Mouse (Mus musculus) hindbrain, embryonic 15.5 days (tissue): ENCODE measurements around the gene Shroom2. TPM values are rescaled to one million over a fixed set of nuclear protein-coding genes. Genes with fewer than 3 reads are reported as not detected.
A peak's percentile ranks its signal among the peaks of the same experiment; 100 is the strongest.

ENCODE experiments used
- ATAC-seq: fragments of 200-750 bp; cut with Nextera tagmentation; 2 replicates; pipeline ENCODE4 v1.8.0; 2017; ENCODE audit warnings: low read depth, moderate number of reproducible peaks, moderate TSS enrichment; ENCODE audit not compliant: low FRiP score
- H3K27ac ChIP-seq: fragments of 300-500 bp; sonication (generic); replicated peaks from 2 replicates; pipeline ENCODE4 v1.5.1; 2015; ENCODE audit warnings: mild to moderate bottlenecking, inconsistent platforms
- H3K27me3 ChIP-seq: fragments of 300-500 bp; sonication (generic); 2 replicates; pipeline ENCODE4 v1.6.1; 2015; ENCODE audit warnings: control low read depth, inconsistent platforms
- H3K36me3 ChIP-seq: fragments of 300-500 bp; sonication (generic); 2 replicates; pipeline ENCODE4 v1.6.1; 2015; ENCODE audit warnings: control low read depth, inconsistent platforms
- H3K4me1 ChIP-seq: fragments of 300-500 bp; sonication (generic); replicated peaks from 2 replicates; pipeline ENCODE4 v1.6.1; 2015; ENCODE audit warnings: control low read depth, inconsistent platforms
- H3K4me2 ChIP-seq: fragments of 300-500 bp; sonication (generic); 2 replicates; pipeline ENCODE4 v1.6.1; 2015; ENCODE audit warnings: moderate library complexity, mild to moderate bottlenecking, inconsistent platforms
- H3K4me3 ChIP-seq: fragments of 300-500 bp; sonication (generic); 2 replicates; pipeline ENCODE4 v1.5.1; 2015; ENCODE audit warnings: mild to moderate bottlenecking, inconsistent platforms
- H3K9ac ChIP-seq: fragments of 300-500 bp; sonication (generic); 2 replicates; pipeline ENCODE4 v1.6.1; 2015; ENCODE audit warnings: inconsistent platforms
- H3K9me3 ChIP-seq: fragments of 300-500 bp; sonication (generic); 2 replicates; pipeline ENCODE4 v1.6.1; 2016; ENCODE audit warnings: control low read depth, inconsistent platforms
- WGBS: fragments of 180-500 bp; shearing (Covaris S2); methylation state at CpG from one replicate; pipeline ENCODE4 v1.1.7; 2015; 5-methylcytosine and 5-hydroxymethylcytosine counted together
- polyA plus RNA-seq: library from polyadenylated mRNA; unstranded; fragments of >200 nt; fragmentation: Nextera tagmentation; extraction: Ambion mirVana; gene quantifications from 2 replicates; pipeline ENCODE4 v1.2.1, GENCODE M21; 2015

Shroom2 gene
- polyA plus RNA-seq, 1 experiment from 2014 or later, result 126 TPM

DNA sequence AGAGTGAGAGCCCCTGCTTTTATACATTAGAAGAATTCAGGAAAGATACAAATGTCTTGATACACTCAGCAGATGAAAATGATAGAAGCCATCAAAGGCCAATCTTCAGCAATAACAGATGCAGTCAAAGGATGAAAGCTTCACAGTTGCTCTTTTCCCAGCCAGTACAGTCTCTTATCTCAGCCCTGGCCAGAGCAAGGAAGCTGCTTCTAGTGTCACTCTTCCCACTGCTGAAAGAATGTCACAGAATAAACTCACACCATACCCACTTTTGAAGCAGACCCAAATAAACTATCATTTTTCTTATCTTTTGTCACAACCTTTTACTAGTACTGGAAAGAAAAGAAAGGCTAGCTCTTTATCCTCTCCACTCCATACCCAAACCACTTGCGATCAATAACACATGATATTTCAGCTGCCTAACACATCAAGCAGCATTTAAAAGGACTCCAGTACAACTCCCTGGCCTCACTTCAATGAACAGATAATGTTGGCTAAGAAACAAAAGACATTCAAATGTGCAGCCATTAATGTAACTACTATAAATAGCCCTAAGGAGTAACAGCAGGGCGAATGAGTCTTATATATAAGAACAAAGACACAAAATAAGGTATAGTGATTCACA lies 90.0 kb downstream of the Shroom2 start:
- no peak overlapping the region for H3K4me3 ChIP-seq
- H3K9ac ChIP-seq, result no peak overlapping the region
- H3K4me2 ChIP-seq, result no peak overlapping the region
- H3K9me3 ChIP-seq, result no peaks in the 10 kb centered on the region
- no peak overlapping the region for H3K27ac ChIP-seq
- no peak for ATAC-seq
- 0 out of 2 replicates have a peak, but pooled peaks cover 12% of the 10 kb centered on the region for H3K27me3 ChIP-seq
- WGBS, result 69% methylated on average over 2 of the region's 2 CpGs
- H3K36me3 ChIP-seq, result no peaks in the 10 kb centered on the region
- no peaks in the 10 kb centered on the region for H3K4me1 ChIP-seq

DNA sequence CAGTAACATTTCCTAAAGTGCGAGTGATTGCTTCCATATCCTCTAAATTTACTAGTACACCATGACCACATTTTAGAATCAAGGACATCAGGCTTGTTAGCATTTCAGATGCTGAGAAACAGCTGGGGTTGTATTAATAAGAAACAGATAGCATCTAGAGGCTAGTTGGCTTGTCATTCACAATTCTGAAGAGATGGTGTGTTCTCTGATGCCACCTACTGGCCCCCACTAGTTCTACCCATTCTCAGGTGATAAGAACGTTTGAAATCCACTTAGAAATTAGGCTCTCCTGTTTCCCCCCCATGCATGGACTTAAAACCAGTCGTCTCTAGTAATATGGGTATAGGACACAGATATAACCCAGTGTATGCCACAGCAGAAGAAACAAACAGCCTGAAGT lies 92.9 kb downstream of the Shroom2 start:
- Histone ChIP-seq H3K27ac (no peak overlapping the region), H3K36me3 (no peaks in the 10 kb centered on the region), H3K4me2 (no peak overlapping the region), H3K9me3 (no peaks in the 10 kb centered on the region), H3K4me3 (no peak overlapping the region), H3K9ac (no peak overlapping the region), H3K27me3 (peaks cover 18% of the 10 kb centered on the region; the same call in 1 of the 2 replicates), H3K4me1 (no peaks in the 10 kb centered on the region)
- 54% methylated on average over 3 of the region's 3 CpGs for WGBS
- ATAC-seq, result no peak

DNA sequence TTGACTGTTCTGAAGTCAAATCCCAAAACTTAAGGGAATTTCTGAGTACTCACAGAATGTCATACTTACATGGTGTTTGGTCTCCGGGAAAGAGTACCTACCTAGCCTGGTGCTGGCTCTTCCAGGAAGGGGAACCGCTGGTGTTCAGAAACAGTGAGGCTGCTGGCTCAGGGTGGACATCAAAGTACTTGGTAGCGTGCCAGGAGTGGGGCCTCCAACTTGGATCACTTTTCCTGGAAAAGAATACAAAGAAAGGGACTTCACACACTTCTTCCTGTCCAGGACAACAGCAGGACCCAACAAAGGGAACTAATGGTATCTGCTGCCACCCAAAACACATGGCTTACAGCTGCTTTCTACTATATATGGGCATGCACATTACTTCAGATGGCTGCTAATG lies 95.8 kb downstream of the Shroom2 start:
- 76% methylated on average over 3 of the region's 3 CpGs for WGBS
- H3K36me3 ChIP-seq, result no peaks in the 10 kb centered on the region
- H3K27ac ChIP-seq, result no peak overlapping the region
- no peaks in the 10 kb centered on the region for H3K4me1 ChIP-seq
- H3K27me3 ChIP-seq, result peaks cover 15% of the 10 kb centered on the region; the same call in 1 of the 2 replicates
- H3K9me3 ChIP-seq, result no peaks in the 10 kb centered on the region
- no peak overlapping the region for H3K4me2 ChIP-seq
- no peak overlapping the region for H3K4me3 ChIP-seq
- ATAC-seq, result no peak
- H3K9ac ChIP-seq, result no peak overlapping the region

DNA sequence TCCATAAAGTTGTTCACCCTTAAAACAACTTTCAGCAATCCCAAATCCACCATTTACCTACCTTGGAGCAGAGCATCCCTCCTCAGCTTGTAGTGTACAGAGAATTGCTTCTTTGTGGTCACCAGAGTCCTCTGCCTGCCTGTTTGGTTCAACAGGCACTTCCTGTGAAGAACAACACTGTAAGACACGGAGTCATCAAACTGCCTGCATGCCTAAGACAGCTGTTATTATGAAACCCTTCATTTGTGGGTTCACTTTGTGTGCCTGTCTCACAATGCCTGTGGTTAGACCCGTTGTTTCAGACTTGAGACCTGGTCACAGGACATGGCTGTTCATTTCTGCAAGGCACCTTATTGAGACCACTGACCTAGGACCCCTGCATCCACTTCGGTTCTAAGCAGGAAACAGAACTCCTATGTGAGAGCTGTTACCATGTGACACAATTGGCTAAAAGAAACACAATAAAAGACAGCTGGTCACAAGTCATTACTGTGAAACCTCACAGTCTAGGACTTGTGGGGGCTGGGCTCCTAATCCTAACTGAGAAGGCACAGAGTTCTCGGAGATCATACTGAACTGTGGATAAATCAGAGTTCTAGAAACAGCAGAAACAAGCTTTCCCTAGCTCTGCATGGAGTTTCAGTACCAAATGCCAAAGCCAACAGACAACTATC lies 111.8 kb downstream of the Shroom2 start:
- no peak overlapping the region for H3K4me2 ChIP-seq
- no peaks in the 10 kb centered on the region for H3K36me3 ChIP-seq
- H3K9ac ChIP-seq, result no peak overlapping the region
- H3K9me3 ChIP-seq, result no peaks in the 10 kb centered on the region
- WGBS, result 44% methylated on average over 4 of the region's 4 CpGs
- H3K4me3 ChIP-seq, result no peak overlapping the region
- 0 out of 2 replicates have a peak, but pooled peaks cover 4% of the 10 kb centered on the region for H3K4me1 ChIP-seq
- H3K27me3 ChIP-seq, result peaks cover 21% of the 10 kb centered on the region; the same call in 1 of the 2 replicates
- no peak for ATAC-seq
- H3K27ac ChIP-seq, result no peak overlapping the region

- WGBS, result 69% methylated on average over 2 of the region's 2 CpGs
- H3K27ac ChIP-seq, result 0 out of 2 replicates have a peak overlapping the region, but pooled peaks have one; percentile 57
- no peak overlapping the region for H3K4me2 ChIP-seq
- H3K9me3 ChIP-seq, result no peaks in the 10 kb centered on the region
- H3K9ac ChIP-seq, result no peak overlapping the region
- H3K27me3 ChIP-seq, result peaks cover 23% of the 10 kb centered on the region; the same call in 1 of the 2 replicates
- no peak for ATAC-seq
- no peak overlapping the region for H3K4me3 ChIP-seq
- no peaks in the 10 kb centered on the region for H3K36me3 ChIP-seq
- H3K4me1 ChIP-seq, result 0 out of 2 replicates have a peak, but pooled peaks cover 4% of the 10 kb centered on the region
Measured at GRCm38 (mm10) chrX:152656609-152656939, 112.7 kb downstream of the Shroom2 start.

GRCm38 (mm10) chrX:152655796-152656608 lies 113.3 kb downstream of the Shroom2 start:
- H3K4me3 ChIP-seq, result no peak overlapping the region
- H3K27me3 ChIP-seq, result peaks cover 23% of the 10 kb centered on the region; the same call in 1 of the 2 replicates

DNA sequence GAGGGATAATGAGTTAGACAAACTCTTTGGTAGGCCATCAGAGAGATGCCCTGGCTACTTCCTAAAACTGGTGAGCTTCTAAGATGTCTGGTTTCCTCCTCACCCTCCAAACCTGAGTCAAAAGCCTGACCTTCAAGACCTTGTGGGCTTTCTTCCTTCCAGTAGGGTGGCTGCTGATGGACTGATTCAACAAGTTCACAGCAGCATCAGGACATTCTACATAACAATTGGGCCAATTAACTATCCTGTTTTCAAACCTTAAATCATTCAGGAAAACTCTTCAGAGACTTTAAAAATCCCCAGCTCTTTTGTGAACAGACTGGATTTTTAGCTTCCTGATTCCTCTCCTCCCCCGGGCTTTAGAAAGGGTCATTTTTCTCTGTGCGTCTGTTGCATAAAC lies 116.6 kb downstream of the Shroom2 start:
- Histone ChIP-seq H3K4me2 (no peak overlapping the region), H3K4me3 (no peak overlapping the region), H3K36me3 (no peaks in the 10 kb centered on the region), H3K27ac (no peak overlapping the region), H3K9ac (no peak overlapping the region), H3K27me3 (peaks cover 19% of the 10 kb centered on the region; the same call in 1 of the 2 replicates), H3K9me3 (no peaks in the 10 kb centered on the region), H3K4me1 (0 out of 2 replicates have a peak, but pooled peaks cover 4% of the 10 kb centered on the region)
- WGBS, result 75% methylated on average over 2 of the region's 2 CpGs
- no peak for ATAC-seq

More at GRCm38 (mm10) chrX:152655796-152656608, 113.3 kb downstream of the Shroom2 start:
- ATAC-seq, result peak; percentile 91
- Histone ChIP-seq H3K27ac (peak overlapping the region; percentile 57), H3K4me2 (peak overlapping the region; percentile 30), H3K4me1 (0 out of 2 replicates have a peak, but pooled peaks cover 4% of the 10 kb centered on the region), H3K36me3 (no peaks in the 10 kb centered on the region), H3K9ac (no peak overlapping the region), H3K9me3 (no peaks in the 10 kb centered on the region)
- WGBS, result 18% methylated on average over 8 of the region's 8 CpGs

DNA sequence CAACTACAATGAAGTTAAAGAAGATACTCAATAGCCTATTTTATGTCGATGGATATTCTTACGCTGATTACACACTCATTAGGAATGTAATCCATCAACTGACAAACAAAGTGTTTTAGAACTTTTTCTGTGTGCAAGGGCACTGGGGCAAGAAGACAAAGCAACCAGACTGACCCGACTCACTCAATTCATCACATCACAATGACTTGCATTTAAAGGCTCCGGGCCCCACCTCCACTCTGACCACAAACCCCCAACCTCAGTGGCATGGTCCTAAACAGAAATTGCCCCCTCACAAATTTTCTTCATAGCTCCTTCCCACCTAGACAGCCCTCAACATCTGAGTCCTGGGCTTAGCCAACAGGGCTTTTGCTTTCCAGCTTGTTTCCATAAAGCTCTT lies 124.4 kb downstream of the Shroom2 start:
- no peak for ATAC-seq
- H3K36me3 ChIP-seq, result no peaks in the 10 kb centered on the region
- 0 out of 2 replicates have a peak overlapping the region, but pooled peaks have one; percentile 42 for H3K4me3 ChIP-seq
- H3K9me3 ChIP-seq, result no peaks in the 10 kb centered on the region
- peak overlapping the region; percentile 46 for H3K4me2 ChIP-seq
- peaks cover 8% of the 10 kb centered on the region; the same call in 1 of the 2 replicates for H3K27me3 ChIP-seq
- 0 out of 2 replicates have a peak, but pooled peaks cover 3% of the 10 kb centered on the region for H3K4me1 ChIP-seq
- WGBS, result 23% methylated on average over 4 of the region's 4 CpGs
- no peak overlapping the region for H3K27ac ChIP-seq
- no peak overlapping the region for H3K9ac ChIP-seq

DNA sequence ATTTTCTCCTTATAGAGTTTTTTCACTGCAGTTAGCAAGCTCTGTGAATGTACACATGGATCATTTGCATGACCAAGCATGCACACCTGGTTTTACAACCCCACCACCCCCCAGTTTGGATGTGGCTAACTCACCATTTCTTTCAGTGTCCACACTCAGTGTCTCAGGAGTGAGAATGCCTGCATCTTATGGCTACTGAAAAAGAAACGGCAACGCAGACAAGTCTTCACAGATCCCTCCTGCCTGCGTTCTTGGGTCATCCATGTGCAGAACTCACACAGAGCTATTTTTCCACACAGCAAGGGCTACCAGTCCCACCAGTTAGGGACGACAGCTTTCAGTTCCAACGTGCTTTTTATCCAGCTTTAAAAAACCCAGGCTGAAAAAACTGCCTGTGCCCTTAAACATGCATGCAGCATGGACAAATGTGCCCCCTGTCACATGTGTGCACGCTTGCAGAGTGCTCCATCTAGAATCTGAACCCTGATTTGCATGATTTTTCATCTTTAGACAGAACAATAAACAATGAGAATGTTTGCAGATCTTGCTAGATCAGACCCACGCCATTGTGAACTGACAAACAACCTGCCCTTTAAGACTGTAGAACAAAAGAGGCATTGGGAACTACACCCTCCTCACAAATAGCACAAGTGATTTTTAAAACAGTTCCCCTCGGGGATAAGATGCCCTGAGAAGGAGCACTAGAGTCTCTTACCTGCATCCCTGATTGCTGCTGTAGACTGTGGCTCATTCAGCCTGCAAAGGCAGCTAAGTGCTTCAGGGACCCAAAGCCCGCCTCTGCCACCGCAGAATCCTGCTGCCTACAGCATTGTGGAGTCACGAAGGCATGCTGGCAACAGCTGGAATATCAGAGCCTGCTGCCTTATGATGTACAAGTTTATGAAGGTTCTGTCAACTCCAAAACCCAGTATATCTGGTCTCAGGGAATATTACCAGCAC lies 125.3 kb downstream of the Shroom2 start:
- peak overlapping the region; percentile 45 for H3K9ac ChIP-seq
- 26% methylated on average over 11 of the region's 11 CpGs for WGBS
- peak overlapping the region; percentile 42 for H3K4me3 ChIP-seq
- H3K9me3 ChIP-seq, result no peaks in the 10 kb centered on the region
- H3K27me3 ChIP-seq, result peaks cover 8% of the 10 kb centered on the region; the same call in 1 of the 2 replicates
- peak overlapping the region; percentile 87 for H3K27ac ChIP-seq
- H3K4me2 ChIP-seq, result peak overlapping the region; percentile 46
- no peaks in the 10 kb centered on the region for H3K36me3 ChIP-seq
- ATAC-seq, result peak; percentile 77
- H3K4me1 ChIP-seq, result 0 out of 2 replicates have a peak, but pooled peaks cover 3% of the 10 kb centered on the region

DNA sequence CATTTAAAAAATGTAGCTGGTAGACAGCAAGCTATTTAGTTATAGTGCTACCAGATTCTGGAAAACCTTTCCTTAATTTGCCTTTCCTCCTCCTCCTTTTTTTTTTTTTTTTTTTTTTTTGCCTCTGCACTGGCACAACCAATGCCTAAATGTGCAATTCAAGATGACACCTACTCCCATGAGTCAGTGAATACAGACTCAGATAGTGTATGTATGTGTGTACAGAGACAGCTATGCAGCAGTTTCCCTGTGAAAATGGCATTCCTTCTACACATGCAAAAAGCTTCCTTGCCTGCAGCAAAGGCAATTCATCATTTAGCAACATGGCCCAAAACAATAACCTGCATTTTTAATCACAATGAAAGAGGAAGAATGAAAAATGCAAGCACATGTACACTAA lies 126.1 kb downstream of the Shroom2 start:
- Histone ChIP-seq H3K4me2 (peak overlapping the region; percentile 46), H3K9me3 (no peaks in the 10 kb centered on the region), H3K27me3 (peaks cover 8% of the 10 kb centered on the region; the same call in 1 of the 2 replicates), H3K4me1 (0 out of 2 replicates have a peak, but pooled peaks cover 3% of the 10 kb centered on the region), H3K36me3 (no peaks in the 10 kb centered on the region), H3K27ac (peak overlapping the region; percentile 87), H3K9ac (peak overlapping the region; percentile 45), H3K4me3 (peak overlapping the region; percentile 42)
- ATAC-seq, result peak; percentile 83; the same call in 1 of the 2 replicates

DNA sequence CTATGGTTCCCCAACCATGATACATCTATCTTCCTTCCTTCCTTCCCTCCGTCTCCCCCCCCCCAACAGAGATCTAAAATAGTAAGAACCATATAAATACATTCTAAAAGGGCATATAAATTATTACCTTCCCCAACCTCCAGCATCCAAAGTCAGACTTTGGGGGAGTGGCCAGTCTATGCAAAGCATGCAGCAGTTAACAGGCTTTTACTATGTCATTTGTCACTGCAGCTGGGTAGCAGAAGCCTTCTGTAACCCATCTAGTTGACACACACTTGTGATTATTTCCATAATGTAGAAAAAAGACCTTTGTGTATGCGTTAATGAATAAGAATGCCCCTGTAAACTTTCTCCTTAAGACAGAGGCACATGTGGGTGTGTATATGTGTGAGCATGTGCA lies 126.6 kb downstream of the Shroom2 start:
- H3K27me3 ChIP-seq, result peaks cover 5% of the 10 kb centered on the region; the same call in 1 of the 2 replicates
- H3K27ac ChIP-seq, result no peak overlapping the region; the same call in 1 of the 2 replicates
- H3K9me3 ChIP-seq, result no peaks in the 10 kb centered on the region
- peak; percentile 34; the same call in 1 of the 2 replicates for ATAC-seq
- peak overlapping the region; percentile 35 for H3K4me3 ChIP-seq
- 52% methylated on average over 2 of the region's 2 CpGs for WGBS
- no peaks in the 10 kb centered on the region for H3K36me3 ChIP-seq
- H3K9ac ChIP-seq, result 0 out of 2 replicates have a peak overlapping the region, but pooled peaks have one; percentile 27
- 0 out of 2 replicates have a peak, but pooled peaks cover 3% of the 10 kb centered on the region for H3K4me1 ChIP-seq
- peak overlapping the region; percentile 46 for H3K4me2 ChIP-seq
